Mouse (Mus musculus): ENCODE data around the gene Slc34a1. TPM values are rescaled to one million over a fixed set of nuclear protein-coding genes. Genes with fewer than 3 reads are reported as not detected.

The Slc34a1 gene
- polyA plus RNA-seq, 1 experiment from 2014 or later, result 0.06 TPM

DNA sequence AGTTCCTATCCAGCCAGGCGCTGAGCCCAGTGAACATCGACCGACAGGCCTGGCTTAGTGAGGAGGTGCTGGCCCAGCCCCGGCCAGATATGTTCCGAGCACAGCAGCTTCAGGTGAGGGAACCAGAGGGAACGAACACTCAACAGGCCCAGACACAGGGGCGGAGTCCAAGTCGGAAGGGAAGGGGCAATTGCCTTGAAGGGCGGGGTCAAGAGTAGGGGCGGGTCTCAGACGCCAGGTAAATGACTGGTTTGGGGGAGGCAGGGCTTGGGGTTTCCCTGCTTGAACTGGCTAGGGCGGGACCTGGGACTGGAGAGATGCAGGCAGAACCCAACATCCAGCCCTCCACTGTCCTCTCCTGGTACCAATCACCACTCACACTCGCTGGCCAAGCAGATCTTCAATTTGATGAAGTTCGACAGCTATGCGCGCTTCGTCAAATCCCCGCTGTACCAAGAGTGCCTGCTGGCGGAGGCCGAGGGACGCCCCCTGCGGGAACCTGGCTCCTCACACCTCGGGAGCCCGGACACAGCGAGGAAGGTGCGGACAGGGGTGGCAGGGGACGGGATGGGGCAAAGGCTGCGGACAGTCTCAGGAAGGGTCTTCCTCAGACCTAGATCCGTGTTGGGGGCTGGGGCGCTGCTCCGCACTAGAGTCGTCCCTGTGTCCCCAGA lies 18.9 kb upstream of the Slc34a1 start:
- Histone ChIP-seq H3K4me1 (no peaks in the 10 kb centered on the region), H3K27me3 (peaks cover 78% of the 10 kb centered on the region), H3K9me3 (no peaks in the 10 kb centered on the region), H3K9ac (replicated peaks) (no peak overlapping the region), H3K4me2 (replicated peaks) (peak overlapping the region; percentile 12; the same call in 1 of the 2 replicates), H3K36me3 (no peaks in the 10 kb centered on the region), H3K27ac (replicated peaks) (no peak overlapping the region), H3K4me3 (no peak overlapping the region)
- ATAC-seq (ENCODE audit: low FRiP score, low read depth), result no peak
- 5% methylated on average over 32 of the region's 32 CpGs for WGBS

DNA sequence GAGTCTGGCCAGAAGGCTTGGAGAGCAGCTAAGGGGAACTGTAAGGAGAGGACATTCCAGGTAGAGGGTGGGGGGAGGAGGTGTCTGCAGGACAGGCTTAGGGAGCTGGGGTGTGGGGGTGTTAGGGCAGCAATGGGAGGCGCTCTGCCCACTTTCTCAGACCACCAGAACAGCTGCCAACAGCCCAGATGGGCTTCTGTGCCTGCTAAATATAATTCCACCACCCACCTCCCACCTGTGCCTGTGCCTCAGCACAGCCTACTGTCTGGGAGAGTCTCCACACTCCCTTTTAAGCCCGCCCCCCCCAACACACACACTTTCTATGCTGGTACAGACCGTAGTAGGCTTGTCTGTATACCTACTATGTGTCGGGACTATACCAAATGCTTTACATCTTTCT lies 16.2 kb upstream of the Slc34a1 start:
- Histone ChIP-seq H3K27ac (replicated peaks) (no peak overlapping the region), H3K4me1 (no peaks in the 10 kb centered on the region), H3K27me3 (peaks cover 58% of the 10 kb centered on the region), H3K4me2 (replicated peaks) (no peak overlapping the region), H3K4me3 (no peak overlapping the region), H3K9ac (replicated peaks) (no peak overlapping the region), H3K9me3 (no peaks in the 10 kb centered on the region), H3K36me3 (no peaks in the 10 kb centered on the region)
- 77% methylated on average over 4 of the region's 4 CpGs for WGBS
- no peak for ATAC-seq (ENCODE audit: low FRiP score, low read depth)

DNA sequence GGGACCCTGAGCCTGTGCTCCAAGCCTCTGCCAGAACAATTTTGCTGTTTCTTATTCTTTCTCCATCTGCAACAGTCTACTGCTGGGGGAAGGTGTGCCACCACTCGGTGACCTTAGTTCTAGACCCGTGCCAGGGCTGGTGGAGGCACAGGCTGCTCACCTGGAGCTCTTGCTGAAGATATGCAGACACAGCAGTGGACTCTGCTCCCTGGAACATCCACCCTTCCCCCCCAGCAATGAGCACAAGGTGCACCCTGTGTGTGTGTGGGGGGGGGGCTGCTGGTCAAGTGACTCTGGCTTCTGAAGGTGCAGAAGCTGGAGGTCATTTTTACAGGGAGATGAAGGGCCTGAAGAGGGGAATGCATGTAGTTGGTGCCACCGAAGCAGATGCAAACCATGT lies 7.3 kb upstream of the Slc34a1 start:
- ATAC-seq (ENCODE audit: low FRiP score, low read depth), result no peak
- no peaks in the 10 kb centered on the region for H3K36me3 ChIP-seq
- H3K27ac ChIP-seq (replicated peaks), result no peak overlapping the region
- H3K4me1 ChIP-seq, result no peaks in the 10 kb centered on the region
- WGBS, result 93% methylated on average over 3 of the region's 3 CpGs
- H3K4me3 ChIP-seq, result no peak overlapping the region
- peaks cover 3% of the 10 kb centered on the region; the same call in 1 of the 2 replicates for H3K9me3 ChIP-seq
- H3K9ac ChIP-seq (replicated peaks), result no peak overlapping the region
- peaks cover 3% of the 10 kb centered on the region for H3K27me3 ChIP-seq
- H3K4me2 ChIP-seq (replicated peaks), result no peak overlapping the region

DNA sequence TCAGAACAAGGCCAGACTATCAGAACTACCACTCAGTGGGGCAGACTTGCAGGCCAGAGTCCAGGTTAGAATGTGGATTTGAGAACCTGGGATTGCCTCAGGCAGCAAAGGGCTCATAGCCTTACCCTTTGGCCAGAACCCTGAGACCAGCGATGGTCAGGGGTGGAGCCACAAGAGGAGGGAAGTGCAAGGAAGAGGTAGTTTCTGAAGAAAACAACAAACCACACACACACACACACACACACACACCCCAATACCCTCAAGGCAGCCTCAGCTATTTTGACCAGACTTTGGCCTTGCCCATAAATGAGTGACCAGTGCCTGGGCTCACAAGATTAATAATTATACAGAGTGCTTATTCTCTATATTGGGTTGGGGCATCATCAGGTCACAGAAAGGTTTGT lies 6.4 kb upstream of the Slc34a1 start:
- Histone ChIP-seq H3K27me3 (peaks cover 3% of the 10 kb centered on the region), H3K27ac (replicated peaks) (no peak overlapping the region), H3K9me3 (peaks cover 3% of the 10 kb centered on the region; the same call in 1 of the 2 replicates), H3K36me3 (no peaks in the 10 kb centered on the region), H3K4me1 (no peaks in the 10 kb centered on the region), H3K4me2 (replicated peaks) (no peak overlapping the region), H3K4me3 (no peak overlapping the region), H3K9ac (replicated peaks) (no peak overlapping the region)
- no peak for ATAC-seq (ENCODE audit: low FRiP score, low read depth)
- 100% methylated on average over 1 of the region's 1 CpGs for WGBS

DNA sequence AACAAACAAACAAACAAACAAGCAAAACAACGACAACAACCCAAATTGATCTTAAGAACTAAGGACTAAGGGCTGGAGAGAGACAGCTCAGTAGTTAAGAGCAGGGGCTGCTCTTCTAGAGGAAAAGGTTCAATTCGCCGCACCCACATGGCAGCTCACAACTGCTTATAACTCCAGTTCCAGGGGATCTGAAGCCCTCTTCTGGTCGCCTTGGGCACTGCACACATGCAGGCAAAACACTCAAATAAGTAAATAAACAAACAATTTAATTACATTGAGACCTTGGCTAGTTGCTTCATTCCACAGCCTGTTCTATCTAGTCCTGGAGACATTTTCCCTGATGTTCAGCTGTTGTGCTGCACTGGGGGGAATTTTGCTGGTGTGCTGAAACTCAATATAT lies 5.1 kb upstream of the Slc34a1 start:
- Histone ChIP-seq H3K4me3 (no peak overlapping the region), H3K27ac (replicated peaks) (no peak overlapping the region), H3K9me3 (peaks cover 3% of the 10 kb centered on the region; the same call in 1 of the 2 replicates), H3K4me1 (no peaks in the 10 kb centered on the region), H3K4me2 (replicated peaks) (no peak overlapping the region), H3K36me3 (no peaks in the 10 kb centered on the region), H3K27me3 (peaks cover 2% of the 10 kb centered on the region; the same call in 1 of the 2 replicates), H3K9ac (replicated peaks) (no peak overlapping the region)
- 72% methylated on average over 4 of the region's 4 CpGs for WGBS
- ATAC-seq (ENCODE audit: low FRiP score, low read depth), result no peak

DNA sequence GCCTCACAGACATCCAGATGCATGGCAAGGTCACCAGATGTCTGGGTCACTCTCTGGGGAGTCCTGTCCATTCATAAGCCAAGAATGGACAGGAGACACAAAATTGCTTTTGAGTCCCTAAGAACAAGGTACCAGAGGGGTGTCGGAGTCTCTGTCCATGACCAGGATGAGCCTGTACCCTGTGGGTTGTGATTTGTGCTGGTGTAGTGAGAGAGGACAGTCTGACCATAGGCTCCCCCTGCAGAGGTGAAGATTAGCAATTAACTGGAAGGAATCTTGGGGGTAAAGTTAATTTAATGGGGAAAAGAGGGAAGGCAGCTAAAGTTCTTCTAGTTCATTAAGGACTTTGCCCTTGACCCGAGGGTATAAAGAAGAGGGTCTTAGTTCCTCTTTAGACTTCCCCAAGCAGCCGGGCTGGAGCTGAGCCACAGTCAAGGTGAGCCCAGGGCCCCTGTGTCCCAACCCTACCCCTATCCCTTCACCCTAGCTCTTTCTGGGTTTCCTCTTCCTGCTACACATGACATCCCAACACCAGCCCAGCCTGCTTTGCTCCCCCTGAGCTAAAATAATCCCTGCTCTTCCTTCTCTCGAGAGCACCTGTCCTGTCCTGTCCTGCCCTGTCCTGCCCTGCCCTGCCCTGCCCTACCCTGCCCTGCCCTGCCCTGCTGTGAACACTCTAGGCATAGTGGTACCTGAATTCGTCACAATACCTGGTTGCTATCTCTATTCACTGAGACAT lies 1.5 kb downstream of the Slc34a1 start:
- ATAC-seq (ENCODE audit: low FRiP score, low read depth), result no peak
- Histone ChIP-seq H3K27ac (replicated peaks) (no peak overlapping the region), H3K4me2 (replicated peaks) (no peak overlapping the region), H3K27me3 (peaks cover 21% of the 10 kb centered on the region), H3K4me1 (peaks cover 5% of the 10 kb centered on the region; the same call in 1 of the 2 replicates), H3K9me3 (no peaks in the 10 kb centered on the region), H3K9ac (replicated peaks) (no peak overlapping the region), H3K4me3 (no peak overlapping the region), H3K36me3 (no peaks in the 10 kb centered on the region)
- WGBS, result 66% methylated on average over 5 of the region's 5 CpGs

DNA sequence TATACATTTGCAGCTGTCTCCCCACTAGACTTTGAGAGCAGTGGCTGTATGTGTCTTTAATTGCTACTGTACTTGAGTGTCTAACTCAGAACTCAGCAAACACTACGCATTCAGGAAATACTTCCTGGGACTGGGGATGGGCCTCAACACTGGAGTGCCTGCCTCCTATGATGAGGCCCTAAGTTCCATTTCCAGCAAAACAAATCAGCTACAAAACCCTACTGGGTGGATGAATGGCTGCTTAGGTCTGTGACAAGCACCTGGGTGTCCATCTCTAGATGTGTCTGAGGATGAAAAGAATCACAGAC lies 2.0 kb downstream of the Slc34a1 start:
- H3K9ac ChIP-seq (replicated peaks), result no peak overlapping the region
- H3K36me3 ChIP-seq, result no peaks in the 10 kb centered on the region
- peaks cover 5% of the 10 kb centered on the region; the same call in 1 of the 2 replicates for H3K4me1 ChIP-seq
- no peaks in the 10 kb centered on the region for H3K9me3 ChIP-seq
- no peak overlapping the region for H3K4me2 ChIP-seq (replicated peaks)
- ATAC-seq (ENCODE audit: low FRiP score, low read depth), result no peak
- H3K4me3 ChIP-seq, result no peak overlapping the region
- peaks cover 21% of the 10 kb centered on the region for H3K27me3 ChIP-seq
- WGBS, result 86% methylated on average over 1 of the region's 1 CpGs
- no peak overlapping the region for H3K27ac ChIP-seq (replicated peaks)

DNA sequence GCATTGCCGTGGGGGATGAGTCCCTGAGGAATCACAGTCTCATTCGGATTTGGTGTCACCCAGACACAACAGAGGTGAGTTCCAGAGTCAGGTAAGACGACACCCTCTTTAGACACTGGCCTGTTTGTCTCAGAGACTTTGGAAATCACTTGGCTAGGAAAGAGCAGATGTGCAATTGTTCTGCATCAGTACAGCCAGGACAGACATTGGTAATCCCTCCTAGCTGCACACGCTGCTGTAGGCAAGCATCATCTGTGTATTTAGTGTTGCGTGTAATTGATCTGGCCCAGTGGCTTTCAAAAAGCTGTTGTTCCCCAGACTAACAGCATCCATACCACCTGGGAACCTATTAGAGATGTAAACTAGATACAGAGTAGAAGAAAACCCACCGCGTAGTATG lies 5.3 kb downstream of the Slc34a1 start:
- peaks cover 14% of the 10 kb centered on the region for H3K4me1 ChIP-seq
- peaks cover 27% of the 10 kb centered on the region for H3K27me3 ChIP-seq
- 0 out of 2 replicates have a peak overlapping the region, but pooled peaks have one; percentile 7 for H3K27ac ChIP-seq (replicated peaks)
- H3K4me2 ChIP-seq (replicated peaks), result no peak overlapping the region
- H3K9ac ChIP-seq (replicated peaks), result no peak overlapping the region
- H3K36me3 ChIP-seq, result no peaks in the 10 kb centered on the region
- 71% methylated on average over 7 of the region's 7 CpGs for WGBS
- no peaks in the 10 kb centered on the region for H3K9me3 ChIP-seq
- no peak for ATAC-seq (ENCODE audit: low FRiP score, low read depth)
- no peak overlapping the region for H3K4me3 ChIP-seq

DNA sequence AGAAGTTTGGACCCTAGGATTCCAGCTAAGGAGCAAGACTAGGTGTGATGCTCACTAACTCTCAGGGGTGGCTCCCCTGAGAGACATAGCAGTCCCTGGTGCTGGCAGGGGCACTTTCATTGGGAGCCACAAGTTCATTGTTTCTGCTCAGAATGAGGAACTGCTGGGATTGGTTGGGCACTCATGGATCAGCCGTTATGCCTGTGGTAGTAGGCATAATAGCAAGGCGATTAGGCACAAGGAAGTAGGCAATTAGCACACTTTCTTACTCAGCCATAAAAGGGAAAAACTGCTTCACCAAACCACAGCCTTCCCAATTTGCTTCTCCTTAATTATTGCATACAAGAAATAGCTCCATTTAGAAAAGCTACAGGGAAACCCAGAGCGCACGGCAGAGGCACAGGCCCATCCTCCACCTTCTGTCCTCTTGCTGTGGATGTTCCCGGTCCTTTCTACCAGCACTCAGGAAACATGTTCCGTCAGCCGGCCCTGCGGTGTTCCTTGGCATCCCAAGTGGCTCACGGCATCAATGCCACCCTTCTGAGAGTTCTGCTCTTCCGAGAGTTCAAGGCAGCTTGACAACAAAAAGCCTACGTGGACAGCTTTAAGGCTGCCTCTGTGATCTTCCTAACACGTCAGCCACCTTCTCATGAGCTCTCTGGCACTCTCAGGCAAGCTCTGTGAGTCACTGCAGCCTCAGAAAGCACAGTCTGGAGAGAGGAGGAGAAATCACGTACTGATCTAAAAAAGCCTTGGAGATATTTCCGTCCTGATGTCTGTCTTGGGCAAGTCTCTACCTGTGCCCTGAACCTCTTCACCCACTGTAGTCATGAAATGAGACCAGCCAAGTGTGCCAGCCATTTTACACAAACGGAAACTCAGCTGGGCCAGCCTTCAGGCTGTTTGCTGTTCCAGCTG lies 6.2 kb downstream of the Slc34a1 start:
- 77% methylated on average over 15 of the region's 15 CpGs for WGBS
- H3K9ac ChIP-seq (replicated peaks), result no peak overlapping the region
- H3K4me2 ChIP-seq (replicated peaks), result no peak overlapping the region
- H3K27me3 ChIP-seq, result peaks cover 22% of the 10 kb centered on the region
- H3K9me3 ChIP-seq, result no peaks in the 10 kb centered on the region
- H3K27ac ChIP-seq (replicated peaks), result peak overlapping the region; percentile 7; the same call in 1 of the 2 replicates
- H3K4me1 ChIP-seq, result peaks cover 14% of the 10 kb centered on the region
- H3K4me3 ChIP-seq, result no peak overlapping the region
- H3K36me3 ChIP-seq, result no peaks in the 10 kb centered on the region
- no peak for ATAC-seq (ENCODE audit: low FRiP score, low read depth)

DNA sequence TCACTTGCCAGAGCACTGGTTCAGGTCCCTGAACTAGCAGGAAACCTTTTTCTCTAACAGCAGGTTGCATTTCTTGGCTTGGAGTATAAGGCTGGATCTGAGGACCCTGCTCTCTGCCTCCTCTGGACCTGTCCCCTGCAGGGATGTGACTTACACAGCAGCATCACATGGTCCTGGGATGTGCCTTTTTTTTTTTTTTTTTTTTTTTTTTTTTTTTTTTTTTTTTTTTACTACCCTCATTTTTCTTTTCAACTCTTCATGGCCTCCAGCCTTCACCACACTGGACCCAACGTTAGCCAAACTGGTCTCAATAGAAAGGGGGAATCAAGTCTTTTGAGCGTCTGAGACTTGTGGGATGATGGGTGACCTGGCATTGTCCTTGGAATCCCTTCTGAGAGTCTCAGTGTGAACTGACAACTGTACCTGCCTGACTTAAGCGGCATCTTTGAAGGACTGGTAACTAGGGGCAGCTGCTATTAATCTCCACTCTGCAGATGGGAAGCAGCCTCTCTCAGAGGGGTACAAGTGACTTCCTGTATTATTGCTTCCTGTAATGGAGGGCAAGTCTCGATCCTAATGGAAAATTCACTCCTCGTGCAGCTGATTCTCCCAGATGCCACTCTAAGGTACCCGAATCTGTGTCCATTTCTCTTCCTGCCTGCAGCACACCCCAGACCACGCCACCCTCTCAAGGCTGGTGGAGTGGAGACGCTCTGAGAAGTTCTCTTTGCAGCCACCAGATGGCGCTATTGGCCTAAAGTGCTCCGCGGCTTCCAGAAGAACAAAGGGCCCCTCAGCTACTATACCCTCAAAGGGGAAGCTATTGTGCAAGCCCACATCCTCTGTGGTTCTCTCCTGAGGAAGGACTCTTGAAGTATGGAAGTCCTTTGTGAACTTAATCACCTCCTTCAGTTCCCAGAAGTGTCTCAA lies 7.1 kb downstream of the Slc34a1 start:
- peak overlapping the region; percentile 56 for H3K27ac ChIP-seq (replicated peaks)
- H3K4me3 ChIP-seq, result no peak overlapping the region
- peaks cover 22% of the 10 kb centered on the region; the same call in 1 of the 2 replicates for H3K27me3 ChIP-seq
- no peaks in the 10 kb centered on the region for H3K9me3 ChIP-seq
- ATAC-seq (ENCODE audit: low FRiP score, low read depth), result peak; percentile 85
- H3K4me1 ChIP-seq, result peaks cover 14% of the 10 kb centered on the region
- no peaks in the 10 kb centered on the region for H3K36me3 ChIP-seq
- peak overlapping the region; percentile 7; the same call in 1 of the 2 replicates for H3K4me2 ChIP-seq (replicated peaks)
- WGBS, result 19% methylated on average over 11 of the region's 11 CpGs
- no peak overlapping the region; the same call in 1 of the 2 replicates for H3K9ac ChIP-seq (replicated peaks)
